ENCODE assay signal across 8 mouse cellular contexts in genomic region chr3:83915768-83916496, GRCm38 (mm10).
DNase-seq lines count a peak whose midpoint lies in the region; ATAC-seq and TF ChIP-seq lines count a peak whose summit lies in the region.

No protein-coding gene starts in this region.

- H3K27ac ChIP-seq in forebrain, embryonic 16.5 days (ENCODE audit: low read length) = no peak overlapping the region
- H3K27ac ChIP-seq in thymus, adult 2 months (ENCODE audit: control insufficient read depth, insufficient read depth, low read length) = no peak overlapping the region

- no peaks in the 10 kb centered on the region for H3K4me1 ChIP-seq in forebrain, embryonic 16.5 days (replicated peaks; ENCODE audit: control insufficient read depth, insufficient read depth, low read length)
- H3K4me1 ChIP-seq in thymus, adult 2 months (replicated peaks; ENCODE audit: control insufficient read depth, insufficient read depth, low read length) = no peaks in the 10 kb centered on the region

- no peak for TF ChIP-seq POLR2A in brain, embryonic 14.5 days (IDR thresholded peaks at IDR 0.05; ENCODE audit: borderline replicate concordance, extremely low read depth, insufficient read depth, insufficient read length, poor library complexity, severe bottlenecking)
- TF ChIP-seq POLR2A in thymus, adult 2 months (IDR thresholded peaks at IDR 0.05; ENCODE audit: control insufficient read depth, extremely low read depth, insufficient read depth, low read length, poor library complexity) = no peak

- 75% methylated on average over 11 of the region's 11 CpGs for WGBS in forebrain, embryonic 16.5 days
- 89% methylated on average over 11 of the region's 11 CpGs for WGBS in thymus, adult 2 months

- H3K27me3 ChIP-seq in forebrain, embryonic 16.5 days (replicated peaks; ENCODE audit: control insufficient read depth, insufficient read depth, low read length) = no peaks in the 10 kb centered on the region
- H3K27me3 ChIP-seq in thymus, adult 2 months (ENCODE audit: control insufficient read depth, insufficient read depth, low read length) = no peaks in the 10 kb centered on the region

- no peak overlapping the region for H3K9ac ChIP-seq in forebrain, embryonic 16.5 days (replicated peaks; ENCODE audit: low read depth, low read length)

- TF ChIP-seq CTCF in brain, embryonic 14.5 days (IDR thresholded peaks at IDR 0.05; ENCODE audit: borderline replicate concordance, extremely low read depth, insufficient read depth, insufficient read length) = peak; percentile 71
- TF ChIP-seq CTCF in thymus, adult 2 months (IDR thresholded peaks at IDR 0.05; ENCODE audit: borderline replicate concordance, control insufficient read depth, extremely low read depth, insufficient read depth, low read length, poor library complexity) = no peak

- peak; percentile 32; the same call in 1 of the 2 replicates for ATAC-seq in forebrain, embryonic 16.5 days

- no peaks in the 10 kb centered on the region for H3K9me3 ChIP-seq in forebrain, embryonic 16.5 days (ENCODE audit: control insufficient read depth, low read length)

- DNase-seq in thymus, postnatal 25 days = peak; percentile 15
- DNase-seq in thymus, postnatal 14 days = no peak
- peak; percentile 67 for DNase-seq in brain, embryonic 14.5 days (ENCODE audit: low read depth)
- DNase-seq in kidney, postnatal 36 days = peak; percentile 49 to 74
- DNase-seq in lung, postnatal 36 days = peak; percentile 60
- peak; percentile 21 for DNase-seq in right cerebral cortex, postnatal 25 days
- no peak for DNase-seq in thymus, adult 2 months

- H3K4me2 ChIP-seq in forebrain, embryonic 16.5 days (ENCODE audit: low read length) = no peak overlapping the region

- no peak overlapping the region for H3K4me3 ChIP-seq in forebrain, embryonic 16.5 days (replicated peaks; ENCODE audit: low read length)
- H3K4me3 ChIP-seq in thymus, adult 2 months (ENCODE audit: control insufficient read depth, insufficient read depth, low read length) = no peak overlapping the region

- peaks cover 50% of the 10 kb centered on the region for H3K36me3 ChIP-seq in forebrain, embryonic 16.5 days (ENCODE audit: control insufficient read depth, insufficient read depth)
- peaks cover 81% of the 10 kb centered on the region for H3K36me3 ChIP-seq in thymus, adult 2 months (ENCODE audit: control insufficient read depth, insufficient read depth, low read length)

Comparison
In these comparisons a context has a peak if more than half of its experiments do, and no peak if none do; other contexts are left out.
1. DNase-seq: peak in thymus, postnatal 25 days (single experiment), brain, embryonic 14.5 days (single experiment), kidney, postnatal 36 days (2 of 2), lung, postnatal 36 days (single experiment) and right cerebral cortex, postnatal 25 days (single experiment); none in thymus, postnatal 14 days (single experiment) and thymus, adult 2 months (single experiment).